22 mouse cellular contexts compared by ENCODE assay signal in the genomic region with DNA sequence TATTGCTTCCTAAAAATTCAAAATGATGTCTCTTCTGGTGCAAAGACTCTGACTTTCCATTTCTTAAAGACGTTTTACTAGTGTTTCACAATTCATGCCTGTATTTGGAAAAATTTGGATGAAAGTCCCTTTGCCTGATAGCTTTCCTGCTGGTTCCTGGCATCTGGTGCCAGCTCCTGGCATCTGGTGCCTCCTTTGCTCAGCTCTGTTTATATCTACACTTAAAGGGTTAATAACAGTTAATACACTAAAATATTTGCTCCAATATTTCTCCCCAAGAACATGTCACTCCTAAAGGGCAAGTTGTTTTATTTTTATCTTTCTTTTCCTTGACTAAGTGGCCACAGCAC.
DNase-seq lines count a peak whose midpoint lies in the region; ATAC-seq and TF ChIP-seq lines count a peak whose summit lies in the region.
"Had no signal": no experiment of that assay in that cellular context is flagged by ENCODE, and none has a peak within 500 bp of the region (broad histone marks: within the 10 kb centered on the region; RNA-seq: fewer than 3 reads in every experiment).

No protein-coding gene starts in this region.

- no peak overlapping the region for H3K27ac ChIP-seq in forebrain, embryonic 16.5 days (ENCODE audit: low read length)
- H3K27ac ChIP-seq in forebrain, embryonic 12.5 days, result no peak overlapping the region
- no peak overlapping the region for H3K27ac ChIP-seq in heart, adult 2 months
- H3K27ac ChIP-seq: heart, embryonic 13.5 days; hindbrain, embryonic 12.5 days; intestine, embryonic 15.5 days; limb, embryonic 13.5 days; liver, embryonic 13.5 days; stomach, embryonic 15.5 days had no signal

- H3K4me1 ChIP-seq in forebrain, embryonic 16.5 days (replicated peaks; ENCODE audit: control insufficient read depth, insufficient read depth, low read length), result peaks cover 6% of the 10 kb centered on the region
- no peaks in the 10 kb centered on the region for H3K4me1 ChIP-seq in forebrain, embryonic 12.5 days
- H3K4me1 ChIP-seq in heart, adult 2 months (ENCODE audit: control insufficient read depth, insufficient read depth, low read length), result no peaks in the 10 kb centered on the region
- H3K4me1 ChIP-seq: heart, embryonic 13.5 days; hindbrain, embryonic 12.5 days; intestine, embryonic 15.5 days; limb, embryonic 13.5 days; liver, embryonic 13.5 days; stomach, embryonic 15.5 days had no signal

- TF ChIP-seq CTCF in heart, adult 2 months (IDR thresholded peaks at IDR 0.05), result no peak

- no peak for TF ChIP-seq EP300 in heart, adult 2 months (IDR thresholded peaks at IDR 0.05; ENCODE audit: insufficient read depth, low read depth, low read length)

- no peak overlapping the region for H3K9ac ChIP-seq in forebrain, embryonic 16.5 days (replicated peaks; ENCODE audit: low read depth, low read length)
- H3K9ac ChIP-seq in forebrain, embryonic 12.5 days, result no peak overlapping the region
- H3K9ac ChIP-seq in heart, adult 2 months (ENCODE audit: low read depth, low read length), result no peak overlapping the region
- H3K9ac ChIP-seq: heart, embryonic 13.5 days; hindbrain, embryonic 12.5 days; intestine, embryonic 15.5 days; limb, embryonic 13.5 days; liver, embryonic 13.5 days; stomach, embryonic 15.5 days had no signal

- H3K9me3 ChIP-seq in forebrain, embryonic 16.5 days (ENCODE audit: control insufficient read depth, low read length), result no peaks in the 10 kb centered on the region
- no peaks in the 10 kb centered on the region for H3K9me3 ChIP-seq in forebrain, embryonic 12.5 days
- H3K9me3 ChIP-seq: heart, embryonic 13.5 days; hindbrain, embryonic 12.5 days; intestine, embryonic 15.5 days; limb, embryonic 13.5 days; liver, embryonic 13.5 days; stomach, embryonic 15.5 days had no signal

- peak; percentile 62; the same call in 1 of the 2 replicates for ATAC-seq in forebrain, embryonic 16.5 days
- ATAC-seq in forebrain, embryonic 12.5 days (ENCODE audit: low FRiP score), result no peak
- ATAC-seq: intestine, embryonic 15.5 days had no signal

- intact Hi-C loops in heart, adult 2 months (cut with DNase I), result no loop called here

- H3K79me2 ChIP-seq in heart, adult 2 months (replicated peaks; ENCODE audit: control insufficient read depth, insufficient read depth, low read length), result no peaks in the 10 kb centered on the region

- no peaks in the 10 kb centered on the region for H3K36me3 ChIP-seq in forebrain, embryonic 16.5 days (ENCODE audit: control insufficient read depth, insufficient read depth)
- H3K36me3 ChIP-seq in forebrain, embryonic 12.5 days (replicated peaks), result no peaks in the 10 kb centered on the region
- H3K36me3 ChIP-seq in heart, adult 2 months (ENCODE audit: control insufficient read depth, insufficient read depth, low read length), result no peaks in the 10 kb centered on the region
- H3K36me3 ChIP-seq: heart, embryonic 13.5 days; hindbrain, embryonic 12.5 days; intestine, embryonic 15.5 days; limb, embryonic 13.5 days; liver, embryonic 13.5 days; stomach, embryonic 15.5 days had no signal

- no peak for TF ChIP-seq POLR2A in heart, adult 2 months (IDR thresholded peaks at IDR 0.05; ENCODE audit: insufficient read depth, low read depth, low read length)

- H3K27me3 ChIP-seq in forebrain, embryonic 16.5 days (replicated peaks; ENCODE audit: control insufficient read depth, insufficient read depth, low read length), result no peaks in the 10 kb centered on the region
- H3K27me3 ChIP-seq in forebrain, embryonic 12.5 days, result no peaks in the 10 kb centered on the region
- H3K27me3 ChIP-seq in heart, adult 2 months (ENCODE audit: control insufficient read depth, insufficient read depth, low read length), result no peaks in the 10 kb centered on the region
- H3K27me3 ChIP-seq: heart, embryonic 13.5 days; hindbrain, embryonic 12.5 days; intestine, embryonic 15.5 days; limb, embryonic 13.5 days; liver, embryonic 13.5 days; stomach, embryonic 15.5 days had no signal

- WGBS in forebrain, embryonic 16.5 days, result 70% methylated on average over 1 of the region's 1 CpGs
- WGBS in forebrain, embryonic 12.5 days, result 86% methylated on average over 1 of the region's 1 CpGs
- 54% methylated on average over 1 of the region's 1 CpGs for WGBS in heart, adult 2 months

- peak; percentile 30 to 37 for DNase-seq in layer of hippocampus, postnatal 10 days (ENCODE audit: low spot score in 2 of 2)
- DNase-seq in layer of hippocampus, postnatal 36 days, result no peak
- peak; percentile 59 to 69 for DNase-seq in cerebellum, adult 18-20 months
- DNase-seq in cerebellum, postnatal 14 days, result peak; percentile 86 to 88
- DNase-seq in heart, adult 2 months, result no peak
- DNase-seq in kidney, postnatal 14 days, result no peak
- DNase-seq: adrenal gland, postnatal 10 days; gastrocnemius, postnatal 14 days; heart, adult 11 months; kidney, postnatal 36 days; liver, embryonic 13.5 days; lung, adult 2 months; lung, postnatal 14 days; thymus, postnatal 25 days had no signal

- no peak overlapping the region for H3K4me3 ChIP-seq in forebrain, embryonic 16.5 days (replicated peaks; ENCODE audit: low read length)
- H3K4me3 ChIP-seq in forebrain, embryonic 12.5 days (replicated peaks), result no peak overlapping the region
- H3K4me3 ChIP-seq in heart, adult 2 months, result no peak overlapping the region
- H3K4me3 ChIP-seq: heart, embryonic 13.5 days; hindbrain, embryonic 12.5 days; intestine, embryonic 15.5 days; limb, embryonic 13.5 days; liver, embryonic 13.5 days; stomach, embryonic 15.5 days had no signal

- H3K4me2 ChIP-seq in forebrain, embryonic 16.5 days (ENCODE audit: low read length), result no peak overlapping the region
- no peak overlapping the region for H3K4me2 ChIP-seq in forebrain, embryonic 12.5 days
- H3K4me2 ChIP-seq: heart, embryonic 13.5 days; hindbrain, embryonic 12.5 days; intestine, embryonic 15.5 days; limb, embryonic 13.5 days; liver, embryonic 13.5 days; midbrain, embryonic 11.5 days; stomach, embryonic 15.5 days had no signal

Comparison
In these comparisons a context has a peak if more than half of its experiments do, and no peak if none do; other contexts are left out.
1. DNase-seq: peak in layer of hippocampus, postnatal 10 days (2 of 2), cerebellum, adult 18-20 months (2 of 2) and cerebellum, postnatal 14 days (2 of 2); none in layer of hippocampus, postnatal 36 days (0 of 2), heart, adult 2 months (0 of 2) and kidney, postnatal 14 days (single experiment).